Mouse (Mus musculus) megakaryocyte, embryonic 14.5 days (primary cell): ENCODE measurements around the gene Lpin1.

ENCODE experiments used
- FLI1 ChIP-seq: IDR thresholded peaks from 2 replicates; pipeline ENCODE4 v1.6.1; 2012; ENCODE audit warnings: low read length, inconsistent platforms, mixed read lengths
- GATA1 ChIP-seq: IDR thresholded peaks from 3 replicates; pipeline ENCODE4 v1.6.1; 2012; ENCODE audit warnings: mixed read lengths, low read length, inconsistent platforms, borderline replicate concordance

DNA sequence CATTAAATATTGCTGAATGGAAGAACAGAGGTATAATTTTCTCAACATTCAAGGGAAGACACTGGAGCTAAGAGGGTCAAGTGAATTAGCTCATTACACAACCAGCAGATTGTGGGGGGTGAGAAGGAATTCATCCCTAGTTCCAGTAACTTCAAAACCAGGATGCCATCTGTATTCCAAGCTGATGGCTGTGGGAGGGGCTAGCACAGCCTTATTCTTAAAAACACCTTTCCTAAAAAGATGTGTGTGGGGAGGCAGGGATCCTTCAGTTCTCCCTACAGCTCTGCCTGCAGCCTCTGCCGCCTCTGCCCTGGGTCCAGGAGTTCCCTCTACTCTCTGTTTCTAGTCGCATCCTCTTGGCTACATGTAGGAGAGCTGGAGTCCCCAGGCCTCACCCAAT is 5.0 kb upstream of the Lpin1 start:
- TF ChIP-seq FLI1 (no peak), GATA1 (no peak)
